Mouse (Mus musculus): Measurements from ENCODE around the gene Ctnnd2. TPM values are rescaled to one million over a fixed set of nuclear protein-coding genes. Genes with fewer than 3 reads are reported as not detected.

The Ctnnd2 gene
- total and polyA plus RNA-seq, 2 experiments, result 0.02 to 0.28 TPM

- Histone ChIP-seq H3K79me2 (ENCODE audit: control insufficient read depth, insufficient read depth, low read length) (no peaks in the 10 kb centered on the region), H3K36me3 (ENCODE audit: control insufficient read depth, insufficient read depth, low read length) (no peaks in the 10 kb centered on the region), H3K27me3 (ENCODE audit: control insufficient read depth, insufficient read depth, low read length) (peaks cover 4% of the 10 kb centered on the region; the same call in 1 of the 2 replicates), H3K4me1 (ENCODE audit: control insufficient read depth, insufficient read depth, low read length) (no peaks in the 10 kb centered on the region), H3K27ac (replicated peaks; ENCODE audit: insufficient read depth, low read depth, low read length) (no peak overlapping the region), H3K9ac (ENCODE audit: low read depth, low read length) (no peak overlapping the region), H3K4me3 (ENCODE audit: insufficient read depth, low read depth, low read length) (no peak overlapping the region)
- TF ChIP-seq CTCF (IDR thresholded peaks at IDR 0.05; ENCODE audit: low read depth, low read length) (no peak), POLR2A (IDR thresholded peaks at IDR 0.05; ENCODE audit: extremely low read depth, insufficient read depth, low read length) (no peak)
- WGBS, result 86% methylated on average over 5 of the region's 5 CpGs
- DNase-seq (ENCODE audit: extremely low read depth, low read depth, low spot score), result no peak
Observed at GRCm38 (mm10) chr15:30423146-30423545, 250.8 kb downstream of the Ctnnd2 start.

- Histone ChIP-seq H3K4me3 (ENCODE audit: insufficient read depth, low read depth, low read length) (no peak overlapping the region), H3K4me1 (ENCODE audit: control insufficient read depth, insufficient read depth, low read length) (no peaks in the 10 kb centered on the region), H3K79me2 (ENCODE audit: control insufficient read depth, insufficient read depth, low read length) (no peaks in the 10 kb centered on the region), H3K27ac (replicated peaks; ENCODE audit: insufficient read depth, low read depth, low read length) (no peak overlapping the region), H3K9ac (ENCODE audit: low read depth, low read length) (no peak overlapping the region), H3K27me3 (ENCODE audit: control insufficient read depth, insufficient read depth, low read length) (peaks cover 4% of the 10 kb centered on the region; the same call in 1 of the 2 replicates), H3K36me3 (ENCODE audit: control insufficient read depth, insufficient read depth, low read length) (no peaks in the 10 kb centered on the region)
- no peak for TF ChIP-seq CTCF (IDR thresholded peaks at IDR 0.05; ENCODE audit: low read depth, low read length)
- no peak for TF ChIP-seq POLR2A (IDR thresholded peaks at IDR 0.05; ENCODE audit: extremely low read depth, insufficient read depth, low read length)
- 76% methylated on average over 9 of the region's 9 CpGs for WGBS
- DNase-seq (ENCODE audit: extremely low read depth, low read depth, low spot score), result no peak
Observed at GRCm38 (mm10) chr15:30424290-30424689, 251.9 kb downstream of the Ctnnd2 start.

GRCm38 (mm10) chr15:30427342-30427741 lies 254.9 kb downstream of the Ctnnd2 start:
- TF ChIP-seq POLR2A (IDR thresholded peaks at IDR 0.05; ENCODE audit: extremely low read depth, insufficient read depth, low read length), result no peak
- no peak for TF ChIP-seq CTCF (IDR thresholded peaks at IDR 0.05; ENCODE audit: low read depth, low read length)
- Histone ChIP-seq H3K36me3 (ENCODE audit: control insufficient read depth, insufficient read depth, low read length) (no peaks in the 10 kb centered on the region), H3K27ac (replicated peaks; ENCODE audit: insufficient read depth, low read depth, low read length) (no peak overlapping the region), H3K4me1 (ENCODE audit: control insufficient read depth, insufficient read depth, low read length) (no peaks in the 10 kb centered on the region), H3K79me2 (ENCODE audit: control insufficient read depth, insufficient read depth, low read length) (no peaks in the 10 kb centered on the region), H3K4me3 (ENCODE audit: insufficient read depth, low read depth, low read length) (no peak overlapping the region), H3K27me3 (ENCODE audit: control insufficient read depth, insufficient read depth, low read length) (peaks cover 4% of the 10 kb centered on the region; the same call in 1 of the 2 replicates), H3K9ac (ENCODE audit: low read depth, low read length) (no peak overlapping the region)
- 35% methylated on average over 2 of the region's 2 CpGs for WGBS
- no peak for DNase-seq (ENCODE audit: extremely low read depth, low read depth, low spot score)

GRCm38 (mm10) chr15:30439045-30439444 lies 266.7 kb downstream of the Ctnnd2 start:
- no peak for DNase-seq (ENCODE audit: extremely low read depth, low read depth, low spot score)
- Histone ChIP-seq H3K4me1 (ENCODE audit: control insufficient read depth, insufficient read depth, low read length) (no peaks in the 10 kb centered on the region), H3K4me3 (ENCODE audit: insufficient read depth, low read depth, low read length) (no peak overlapping the region), H3K36me3 (ENCODE audit: control insufficient read depth, insufficient read depth, low read length) (no peaks in the 10 kb centered on the region), H3K9ac (ENCODE audit: low read depth, low read length) (no peak overlapping the region), H3K79me2 (ENCODE audit: control insufficient read depth, insufficient read depth, low read length) (no peaks in the 10 kb centered on the region), H3K27me3 (ENCODE audit: control insufficient read depth, insufficient read depth, low read length) (no peaks in the 10 kb centered on the region), H3K27ac (replicated peaks; ENCODE audit: insufficient read depth, low read depth, low read length) (no peak overlapping the region)
- TF ChIP-seq POLR2A (IDR thresholded peaks at IDR 0.05; ENCODE audit: extremely low read depth, insufficient read depth, low read length), result no peak
- no peak for TF ChIP-seq CTCF (IDR thresholded peaks at IDR 0.05; ENCODE audit: low read depth, low read length)
- 55% methylated on average over 5 of the region's 5 CpGs for WGBS

GRCm38 (mm10) chr15:30450765-30451164 lies 278.4 kb downstream of the Ctnnd2 start:
- no peak for DNase-seq (ENCODE audit: extremely low read depth, low read depth, low spot score)
- Histone ChIP-seq H3K4me3 (ENCODE audit: insufficient read depth, low read depth, low read length) (no peak overlapping the region), H3K27me3 (ENCODE audit: control insufficient read depth, insufficient read depth, low read length) (no peaks in the 10 kb centered on the region), H3K79me2 (ENCODE audit: control insufficient read depth, insufficient read depth, low read length) (no peaks in the 10 kb centered on the region), H3K9ac (ENCODE audit: low read depth, low read length) (no peak overlapping the region), H3K27ac (replicated peaks; ENCODE audit: insufficient read depth, low read depth, low read length) (no peak overlapping the region), H3K36me3 (ENCODE audit: control insufficient read depth, insufficient read depth, low read length) (no peaks in the 10 kb centered on the region), H3K4me1 (ENCODE audit: control insufficient read depth, insufficient read depth, low read length) (no peaks in the 10 kb centered on the region)
- 92% methylated on average over 7 of the region's 7 CpGs for WGBS
- TF ChIP-seq POLR2A (IDR thresholded peaks at IDR 0.05; ENCODE audit: extremely low read depth, insufficient read depth, low read length) (no peak), CTCF (IDR thresholded peaks at IDR 0.05; ENCODE audit: low read depth, low read length) (no peak)

- no peak overlapping the region for H3K4me3 ChIP-seq (ENCODE audit: insufficient read depth, low read depth, low read length)
- DNase-seq (ENCODE audit: extremely low read depth, low read depth, low spot score), result no peak
- H3K27ac ChIP-seq (replicated peaks; ENCODE audit: insufficient read depth, low read depth, low read length), result no peak overlapping the region
- no peaks in the 10 kb centered on the region for H3K79me2 ChIP-seq (ENCODE audit: control insufficient read depth, insufficient read depth, low read length)
- no peak overlapping the region for H3K9ac ChIP-seq (ENCODE audit: low read depth, low read length)
- H3K4me1 ChIP-seq (ENCODE audit: control insufficient read depth, insufficient read depth, low read length), result no peaks in the 10 kb centered on the region
- H3K36me3 ChIP-seq (ENCODE audit: control insufficient read depth, insufficient read depth, low read length), result no peaks in the 10 kb centered on the region
- TF ChIP-seq POLR2A (IDR thresholded peaks at IDR 0.05; ENCODE audit: extremely low read depth, insufficient read depth, low read length), result no peak
- no peak for TF ChIP-seq CTCF (IDR thresholded peaks at IDR 0.05; ENCODE audit: low read depth, low read length)
- WGBS, result 72% methylated on average over 5 of the region's 5 CpGs
- no peaks in the 10 kb centered on the region for H3K27me3 ChIP-seq (ENCODE audit: control insufficient read depth, insufficient read depth, low read length)
Observed at GRCm38 (mm10) chr15:30451921-30452320, 279.5 kb downstream of the Ctnnd2 start.
